Mouse (Mus musculus) hindbrain, embryonic 16.5 days (tissue): ENCODE data around the gene Kif1b. TPM values are rescaled to one million over a fixed set of nuclear protein-coding genes. Genes with fewer than 3 reads are reported as not detected.

Source experiments
- ATAC-seq: fragments of 200-750 bp; cut with Nextera tagmentation; 2 replicates; pipeline ENCODE4 v1.8.0; 2017; ENCODE audit warnings: moderate TSS enrichment, moderate library complexity
- H3K27ac ChIP-seq: fragments of 300-500 bp; sonication (generic); 2 replicates; pipeline ENCODE4 v1.5.1; 2014; ENCODE audit warnings: low read depth, mild to moderate bottlenecking, control low read depth, low read length, moderate library complexity
- H3K27me3 ChIP-seq: fragments of 300-500 bp; sonication (generic); replicated peaks from 2 replicates; pipeline ENCODE4 v1.6.1; 2014; ENCODE audit warnings: low read length; ENCODE audit not compliant: control insufficient read depth, insufficient read depth
- H3K36me3 ChIP-seq: fragments of 300-500 bp; sonication (generic); 2 replicates; pipeline ENCODE4 v1.6.1; 2014; ENCODE audit warnings: mild to moderate bottlenecking, low read length, moderate library complexity, mixed read lengths; ENCODE audit not compliant: control insufficient read depth, insufficient read depth
- H3K4me1 ChIP-seq: fragments of 300-500 bp; sonication (generic); 2 replicates; pipeline ENCODE4 v1.6.1; 2014; ENCODE audit warnings: low read depth, low read length; ENCODE audit not compliant: control insufficient read depth, insufficient read depth
- H3K4me2 ChIP-seq: fragments of 300-500 bp; sonication (generic); 2 replicates; pipeline ENCODE4 v1.6.1; 2014; ENCODE audit warnings: mild to moderate bottlenecking, low read length, control low read depth, moderate library complexity
- H3K4me3 ChIP-seq: fragments of 300-500 bp; sonication (generic); 2 replicates; pipeline ENCODE4 v1.5.1; 2014; ENCODE audit warnings: mild to moderate bottlenecking, low read length, control low read depth, moderate library complexity
- H3K9ac ChIP-seq: fragments of 300-500 bp; sonication (generic); 2 replicates; pipeline ENCODE4 v1.6.1; 2014; ENCODE audit warnings: low read depth, mild to moderate bottlenecking, control low read depth, low read length, moderate library complexity
- H3K9me3 ChIP-seq: fragments of 300-500 bp; sonication (generic); 2 replicates; pipeline ENCODE4 v1.6.1; 2014; ENCODE audit warnings: mild to moderate bottlenecking, low read length, moderate library complexity; ENCODE audit not compliant: control insufficient read depth
- WGBS: fragments of 180-500 bp; shearing (Covaris S2); extraction: QIAGEN DNeasy Blood & Tissue Kit; methylation state at CpG from one replicate; pipeline ENCODE4 v1.1.7; 2014; 5-methylcytosine and 5-hydroxymethylcytosine counted together
- polyA plus RNA-seq: library from polyadenylated mRNA; unstranded; fragments of >200 nt; fragmentation: Nextera tagmentation; extraction: Ambion mirVana; gene quantifications from 2 replicates; pipeline ENCODE4 v1.2.1, GENCODE M21; 2015

Kif1b gene
- polyA plus RNA-seq, 1 experiment from 2014 or later: 119 TPM

GRCm38 (mm10) chr4:149337353-149337752 is 29.9 kb upstream of the Kif1b start:
- H3K9ac ChIP-seq: no peak overlapping the region
- H3K4me2 ChIP-seq: no peak overlapping the region
- peaks cover 41% of the 10 kb centered on the region for H3K36me3 ChIP-seq
- H3K4me3 ChIP-seq: no peak overlapping the region
- no peaks in the 10 kb centered on the region for H3K9me3 ChIP-seq
- no peaks in the 10 kb centered on the region for H3K4me1 ChIP-seq
- H3K27ac ChIP-seq: no peak overlapping the region
- ATAC-seq: no peak
- no peaks in the 10 kb centered on the region for H3K27me3 ChIP-seq
- WGBS: 93% methylated on average over 9 of the region's 9 CpGs

- peaks cover 41% of the 10 kb centered on the region for H3K36me3 ChIP-seq
- H3K9ac ChIP-seq: no peak overlapping the region
- H3K9me3 ChIP-seq: no peaks in the 10 kb centered on the region
- H3K27me3 ChIP-seq: no peaks in the 10 kb centered on the region
- 97% methylated on average over 7 of the region's 7 CpGs for WGBS
- H3K27ac ChIP-seq: no peak overlapping the region
- ATAC-seq: no peak
- no peak overlapping the region for H3K4me2 ChIP-seq
- H3K4me1 ChIP-seq: no peaks in the 10 kb centered on the region
- no peak overlapping the region for H3K4me3 ChIP-seq
Measured at GRCm38 (mm10) chr4:149336302-149336701, 28.8 kb upstream of the Kif1b start.

GRCm38 (mm10) chr4:149334881-149335280 is 27.4 kb upstream of the Kif1b start:
- no peak for ATAC-seq
- Histone ChIP-seq H3K4me3 (no peak overlapping the region), H3K27me3 (no peaks in the 10 kb centered on the region), H3K9me3 (no peaks in the 10 kb centered on the region), H3K36me3 (peaks cover 55% of the 10 kb centered on the region), H3K27ac (no peak overlapping the region), H3K4me2 (no peak overlapping the region), H3K4me1 (no peaks in the 10 kb centered on the region), H3K9ac (no peak overlapping the region)
- 91% methylated on average over 11 of the region's 11 CpGs for WGBS

GRCm38 (mm10) chr4:149332726-149333125 is 25.2 kb upstream of the Kif1b start:
- Histone ChIP-seq H3K9me3 (no peaks in the 10 kb centered on the region), H3K9ac (no peak overlapping the region), H3K27ac (no peak overlapping the region), H3K4me2 (no peak overlapping the region), H3K4me3 (no peak overlapping the region), H3K36me3 (peaks cover 62% of the 10 kb centered on the region), H3K4me1 (no peaks in the 10 kb centered on the region), H3K27me3 (no peaks in the 10 kb centered on the region)
- ATAC-seq: no peak
- 86% methylated on average over 7 of the region's 7 CpGs for WGBS

- peaks cover 52% of the 10 kb centered on the region for H3K36me3 ChIP-seq
- no peak overlapping the region for H3K9ac ChIP-seq
- no peak for ATAC-seq
- no peaks in the 10 kb centered on the region for H3K9me3 ChIP-seq
- no peak overlapping the region for H3K4me2 ChIP-seq
- no peak overlapping the region for H3K4me3 ChIP-seq
- over 99% methylated on average over 5 of the region's 5 CpGs for WGBS
- H3K27ac ChIP-seq: no peak overlapping the region
- no peaks in the 10 kb centered on the region for H3K27me3 ChIP-seq
- no peaks in the 10 kb centered on the region for H3K4me1 ChIP-seq
Measured at GRCm38 (mm10) chr4:149330495-149330894, 23.0 kb upstream of the Kif1b start.

- H3K27me3 ChIP-seq: no peaks in the 10 kb centered on the region
- no peak overlapping the region for H3K9ac ChIP-seq
- H3K27ac ChIP-seq: no peak overlapping the region
- 88% methylated on average over 4 of the region's 4 CpGs for WGBS
- no peak for ATAC-seq
- no peak overlapping the region for H3K4me3 ChIP-seq
- peaks cover 36% of the 10 kb centered on the region for H3K36me3 ChIP-seq
- H3K9me3 ChIP-seq: no peaks in the 10 kb centered on the region
- H3K4me2 ChIP-seq: no peak overlapping the region
- H3K4me1 ChIP-seq: no peaks in the 10 kb centered on the region
Measured at GRCm38 (mm10) chr4:149328735-149329134, 21.2 kb upstream of the Kif1b start.

GRCm38 (mm10) chr4:149327281-149327680 is 19.8 kb upstream of the Kif1b start:
- H3K27ac ChIP-seq: no peak overlapping the region
- no peak for ATAC-seq
- H3K36me3 ChIP-seq: peaks cover 29% of the 10 kb centered on the region

GRCm38 (mm10) chr4:149325411-149326162 is 18.1 kb upstream of the Kif1b start:
- Histone ChIP-seq H3K27me3 (no peaks in the 10 kb centered on the region), H3K4me2 (no peak overlapping the region), H3K9me3 (no peaks in the 10 kb centered on the region), H3K27ac (no peak overlapping the region), H3K9ac (no peak overlapping the region), H3K4me3 (no peak overlapping the region), H3K4me1 (no peaks in the 10 kb centered on the region), H3K36me3 (peaks cover 20% of the 10 kb centered on the region)
- WGBS: 87% methylated on average over 10 of the region's 10 CpGs
- peak; percentile 50; the same call in 1 of the 2 replicates for ATAC-seq

More at GRCm38 (mm10) chr4:149327281-149327680, 19.8 kb upstream of the Kif1b start:
- no peak overlapping the region for H3K4me2 ChIP-seq
- no peaks in the 10 kb centered on the region for H3K4me1 ChIP-seq
- no peaks in the 10 kb centered on the region for H3K9me3 ChIP-seq
- H3K4me3 ChIP-seq: no peak overlapping the region
- H3K27me3 ChIP-seq: no peaks in the 10 kb centered on the region
- H3K9ac ChIP-seq: no peak overlapping the region
- 86% methylated on average over 7 of the region's 7 CpGs for WGBS

- 86% methylated on average over 16 of the region's 16 CpGs for WGBS
- peaks cover 5% of the 10 kb centered on the region for H3K36me3 ChIP-seq
- H3K9ac ChIP-seq: no peak overlapping the region
- no peak overlapping the region for H3K27ac ChIP-seq
- no peak overlapping the region for H3K4me3 ChIP-seq
- no peaks in the 10 kb centered on the region for H3K9me3 ChIP-seq
- H3K4me2 ChIP-seq: no peak overlapping the region
- no peaks in the 10 kb centered on the region for H3K27me3 ChIP-seq
- no peak for ATAC-seq
- H3K4me1 ChIP-seq: no peaks in the 10 kb centered on the region
Measured at GRCm38 (mm10) chr4:149323730-149324129, 16.2 kb upstream of the Kif1b start.
